Mouse (Mus musculus) thymus, adult 2 months (tissue): ENCODE measurements around the gene Tenm4. TPM values are rescaled to one million over a fixed set of nuclear protein-coding genes. Genes with fewer than 3 reads are reported as not detected.

Experiments
- DNase-seq: peaks from one replicate; pipeline ENCODE4 v3.0.0; 2021
- H3K27ac ChIP-seq: fragments of 200-500 bp; 2 replicates; pipeline ENCODE4 v1.5.1; 2012; ENCODE audit warnings: low read length, control low read depth; ENCODE audit not compliant: control insufficient read depth, insufficient read depth
- H3K27me3 ChIP-seq: fragments of 200-500 bp; 2 replicates; pipeline ENCODE4 v1.6.1; 2012; ENCODE audit warnings: mild to moderate bottlenecking, low read length, moderate library complexity, mixed read lengths; ENCODE audit not compliant: control insufficient read depth, insufficient read depth
- H3K36me3 ChIP-seq: fragments of 200-500 bp; 2 replicates; pipeline ENCODE4 v1.6.1; 2012; ENCODE audit warnings: mild to moderate bottlenecking, low read length, moderate library complexity; ENCODE audit not compliant: control insufficient read depth, insufficient read depth
- H3K4me1 ChIP-seq: fragments of 200-500 bp; replicated peaks from 2 replicates; pipeline ENCODE4 v1.6.1; 2012; ENCODE audit warnings: low read length; ENCODE audit not compliant: control insufficient read depth, insufficient read depth
- H3K4me3 ChIP-seq: fragments of 200-500 bp; 2 replicates; pipeline ENCODE4 v1.5.1; 2012; ENCODE audit warnings: mild to moderate bottlenecking, low read length, control low read depth, moderate library complexity; ENCODE audit not compliant: control insufficient read depth, insufficient read depth
- CTCF ChIP-seq: fragments of 200-500 bp; IDR thresholded peaks from 2 replicates; pipeline ENCODE4 v1.5.1; 2012; ENCODE audit warnings: mild to moderate bottlenecking, control low read depth, low read length, moderate library complexity, borderline replicate concordance; ENCODE audit not compliant: control insufficient read depth, poor library complexity, insufficient read depth; ENCODE audit errors: extremely low read depth
- POLR2A ChIP-seq: fragments of 200-500 bp; IDR thresholded peaks from 2 replicates; pipeline ENCODE4 v1.6.1; 2012; ENCODE audit warnings: mild to moderate bottlenecking, low read length, control low read depth, moderate library complexity; ENCODE audit not compliant: control insufficient read depth, poor library complexity, insufficient read depth; ENCODE audit errors: extremely low read depth
- WGBS: fragments of 180-500 bp; shearing (Covaris S2); methylation state at CpG from one replicate; pipeline ENCODE4 v1.1.7; 2018; 5-methylcytosine and 5-hydroxymethylcytosine counted together
- polyA plus RNA-seq: library from polyadenylated mRNA; depleted of rRNA; stranded (reverse); fragments of >200 nt; gene quantifications from 2 replicates; pipeline ENCODE4 v1.2.3, GENCODE M21; 2012

Gene Tenm4
- polyA plus RNA-seq, 1 experiment = 2.7 TPM

GRCm38 (mm10) chr7:96413822-96414221 is 242.8 kb downstream of the Tenm4 start:
- Histone ChIP-seq H3K27ac (no peak overlapping the region), H3K4me1 (no peaks in the 10 kb centered on the region), H3K27me3 (no peaks in the 10 kb centered on the region), H3K4me3 (no peak overlapping the region), H3K36me3 (no peaks in the 10 kb centered on the region)
- no peak for TF ChIP-seq CTCF
- TF ChIP-seq POLR2A = no peak
- WGBS = 74% methylated on average over 1 of the region's 1 CpGs
- DNase-seq = no peak

DNA sequence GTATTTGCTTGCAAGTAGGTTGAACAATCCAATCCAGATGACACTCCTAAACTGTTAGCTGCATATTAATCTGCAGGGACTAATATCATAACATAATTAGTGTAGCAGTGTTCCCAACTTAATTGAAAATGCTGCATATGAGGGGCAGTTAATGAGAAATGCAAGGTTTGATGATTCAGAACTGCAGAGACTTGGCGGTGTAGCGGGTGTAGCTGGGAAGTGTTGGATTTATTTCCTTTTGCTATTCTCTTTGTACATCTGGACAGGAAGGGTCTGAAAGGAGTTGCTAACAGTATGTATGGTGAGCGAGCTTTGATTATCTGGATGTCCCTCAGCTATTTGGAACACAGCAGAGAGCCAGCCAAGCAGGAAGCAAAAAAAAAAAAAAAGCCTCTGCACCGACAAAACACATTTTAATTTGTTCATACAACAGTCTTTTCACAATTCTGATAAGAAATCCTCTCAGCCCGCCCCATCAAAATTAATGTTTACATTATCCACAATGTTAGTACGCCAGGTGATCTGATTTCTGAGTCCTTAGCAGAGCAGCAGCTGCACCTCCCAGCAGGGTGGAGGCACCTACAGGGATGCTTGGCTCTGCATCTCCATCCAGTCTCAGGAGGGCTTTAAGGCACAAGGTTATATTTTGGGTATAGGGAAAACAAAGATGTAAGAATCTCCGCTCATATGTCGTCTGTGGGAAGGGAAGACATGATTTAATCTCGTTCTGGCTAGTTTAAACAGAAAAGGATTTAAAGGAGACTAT is 243.4 kb downstream of the Tenm4 start:
- Histone ChIP-seq H3K4me3 (no peak overlapping the region), H3K4me1 (no peaks in the 10 kb centered on the region), H3K27ac (no peak overlapping the region), H3K27me3 (no peaks in the 10 kb centered on the region), H3K36me3 (no peaks in the 10 kb centered on the region)
- TF ChIP-seq POLR2A = no peak
- no peak for TF ChIP-seq CTCF
- 84% methylated on average over 9 of the region's 9 CpGs for WGBS
- no peak for DNase-seq

- Histone ChIP-seq H3K4me3 (no peak overlapping the region), H3K36me3 (no peaks in the 10 kb centered on the region), H3K4me1 (no peaks in the 10 kb centered on the region), H3K27me3 (no peaks in the 10 kb centered on the region), H3K27ac (no peak overlapping the region)
- 82% methylated on average over 13 of the region's 13 CpGs for WGBS
- no peak for DNase-seq
- no peak for TF ChIP-seq POLR2A
- TF ChIP-seq CTCF = no peak
These were observed 246.4 kb downstream of the Tenm4 start for GRCm38 (mm10) chr7:96417251-96418004.

- Histone ChIP-seq H3K36me3 (no peaks in the 10 kb centered on the region), H3K4me3 (no peak overlapping the region), H3K4me1 (no peaks in the 10 kb centered on the region), H3K27me3 (no peaks in the 10 kb centered on the region), H3K27ac (no peak overlapping the region)
- WGBS = 83% methylated on average over 3 of the region's 3 CpGs
- no peak for DNase-seq
- TF ChIP-seq CTCF (no peak), POLR2A (no peak)
These were observed 247.1 kb downstream of the Tenm4 start for GRCm38 (mm10) chr7:96418146-96418545.

DNA sequence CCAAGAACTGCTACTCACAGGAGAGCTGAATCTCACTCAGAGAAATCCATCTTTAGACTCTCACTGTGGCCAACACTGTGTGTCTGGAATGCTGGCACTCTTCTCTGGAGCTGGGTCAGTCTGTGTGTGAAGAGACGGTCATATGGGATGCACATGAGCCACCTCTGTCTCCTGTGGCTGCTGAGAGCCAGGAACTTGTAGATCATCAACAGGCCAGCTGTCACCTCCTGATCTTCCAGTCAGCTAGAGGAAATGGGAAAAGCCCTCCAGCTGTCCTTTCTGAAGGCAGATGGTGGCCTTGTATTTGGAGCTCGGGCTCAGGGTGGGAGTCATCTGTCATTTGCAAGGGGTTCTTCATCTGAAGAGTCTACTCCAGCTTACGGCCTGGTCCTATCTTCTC is 249.0 kb downstream of the Tenm4 start:
- TF ChIP-seq CTCF = no peak
- no peak for TF ChIP-seq POLR2A

DNA sequence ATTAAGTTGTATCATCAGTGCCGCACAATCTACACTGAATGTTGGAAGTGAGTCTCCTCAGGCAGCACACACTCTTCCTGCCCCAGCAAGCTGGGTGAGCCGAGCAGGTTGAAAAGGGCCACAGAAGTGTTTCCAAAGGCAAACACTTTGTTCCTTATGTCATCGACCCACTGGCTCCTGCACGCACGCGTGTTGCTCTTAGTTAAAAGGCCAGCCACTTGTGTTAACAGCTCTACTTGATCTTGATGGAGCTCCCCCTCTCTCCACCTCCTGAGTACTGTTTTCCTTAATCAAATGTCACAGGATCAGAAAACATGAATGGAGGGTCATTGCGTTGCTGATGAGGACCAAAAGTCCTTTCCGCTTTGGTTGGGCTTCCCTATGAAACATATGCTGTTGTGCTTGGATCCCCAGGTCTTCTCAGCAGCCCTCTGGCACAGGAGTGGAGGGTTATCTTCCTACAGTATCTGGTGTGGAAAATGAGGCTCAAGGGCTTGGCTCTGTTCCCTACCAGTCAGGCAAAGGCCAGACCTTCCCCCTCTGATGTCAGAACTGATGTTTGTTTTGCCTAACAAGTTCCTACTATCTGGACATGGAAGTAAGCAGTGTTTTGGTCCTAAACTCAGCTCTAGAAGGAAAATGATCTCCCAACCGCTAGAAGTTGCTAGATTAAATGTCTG is 250.0 kb downstream of the Tenm4 start:
- no peaks in the 10 kb centered on the region for H3K36me3 ChIP-seq
- H3K27ac ChIP-seq = no peak overlapping the region
- DNase-seq = no peak
- H3K4me3 ChIP-seq = no peak overlapping the region
- TF ChIP-seq POLR2A (no peak), CTCF (no peak)
- H3K27me3 ChIP-seq = no peaks in the 10 kb centered on the region
- H3K4me1 ChIP-seq = no peaks in the 10 kb centered on the region
- WGBS = 90% methylated on average over 9 of the region's 9 CpGs

More for the DNA sequence above, 249.0 kb downstream of the Tenm4 start:
- H3K27me3 ChIP-seq = no peaks in the 10 kb centered on the region
- no peak overlapping the region for H3K27ac ChIP-seq
- H3K36me3 ChIP-seq = no peaks in the 10 kb centered on the region
- DNase-seq = no peak
- no peaks in the 10 kb centered on the region for H3K4me1 ChIP-seq
- H3K4me3 ChIP-seq = no peak overlapping the region
- 84% methylated on average over 3 of the region's 3 CpGs for WGBS
